Mouse (Mus musculus) MEL (cell line): ENCODE results near the gene Hoxc4.

ENCODE experiments used
- CTCF ChIP-seq, 3 experiments: IDR thresholded peaks in 2 of 3; conservative IDR thresholded peaks in 1 of 3; 2 replicates each; pipeline ENCODE4 v1.5.1; 2011 to 2012; ENCODE audit warnings: low read length in 3 of 3, low read depth in 2 of 3, mild to moderate bottlenecking in 2 of 3, improper control_type of control experiment in 1 of 3, inconsistent platforms in 1 of 3, mixed read lengths in 1 of 3, moderate library complexity in 1 of 3; ENCODE audit not compliant: control insufficient read depth in 1 of 3, insufficient read depth in 1 of 3, poor library complexity in 1 of 3, severe bottlenecking in 1 of 3
- E2F4 ChIP-seq: IDR thresholded peaks from 2 replicates; pipeline ENCODE4 v1.6.1; 2011; ENCODE audit warnings: low read depth, low read length, improper control_type of control experiment, borderline replicate concordance
- HCFC1 ChIP-seq: IDR thresholded peaks from 2 replicates; pipeline ENCODE4 v1.6.1; 2012; ENCODE audit warnings: low read depth, mild to moderate bottlenecking, inconsistent platforms, low read length, improper control_type of control experiment, moderate library complexity
- MAX ChIP-seq: IDR thresholded peaks from 2 replicates; pipeline ENCODE4 v1.6.1; 2011; ENCODE audit warnings: low read length, improper control_type of control experiment
- POLR2A ChIP-seq, 2 experiments: IDR thresholded peaks; 2 replicates each; pipeline ENCODE4 v1.6.1; 2011 to 2012; ENCODE audit warnings: low read length in 2 of 2, mild to moderate bottlenecking in 2 of 2, control low read depth in 1 of 2, improper control_type of control experiment in 1 of 2, low read depth in 1 of 2, moderate library complexity in 1 of 2; ENCODE audit not compliant: control insufficient read depth in 1 of 2, insufficient read depth in 1 of 2, poor library complexity in 1 of 2
- POLR2AphosphoS5 ChIP-seq: IDR thresholded peaks from 2 replicates; pipeline ENCODE4 v1.6.1; 2012; ENCODE audit warnings: low read depth, borderline replicate concordance, mild to moderate bottlenecking, inconsistent platforms, low read length, moderate library complexity, mixed read lengths
- RAD21 ChIP-seq: IDR thresholded peaks from 2 replicates; pipeline ENCODE4 v1.6.1; 2011; ENCODE audit warnings: mild to moderate bottlenecking, low read depth, low read length, improper control_type of control experiment

GRCm38 (mm10) chr15:103018636-103019035, at the start of gene Hoxc4:
- TF ChIP-seq CTCF (IDR thresholded peaks at IDR 0.05 in 2 of 3, conservative IDR thresholded peaks at IDR 0.05 in 1 of 3; ENCODE audit: control insufficient read depth in 1 of 3, insufficient read depth in 1 of 3, low read depth in 2 of 3, low read length in 3 of 3, poor library complexity in 1 of 3, severe bottlenecking in 1 of 3) = no peak
- TF ChIP-seq RAD21 = no peak
- no peak for TF ChIP-seq E2F4
- no peak for TF ChIP-seq MAX
- no peak for TF ChIP-seq POLR2A (IDR thresholded peaks at IDR 0.05; ENCODE audit: control insufficient read depth in 1 of 2, insufficient read depth in 1 of 2, low read depth in 1 of 2, low read length in 2 of 2, poor library complexity in 1 of 2)
- TF ChIP-seq POLR2AphosphoS5 = no peak
- TF ChIP-seq HCFC1 = no peak
